10 mouse cellular contexts compared by ENCODE assay signal in the genomic region with DNA sequence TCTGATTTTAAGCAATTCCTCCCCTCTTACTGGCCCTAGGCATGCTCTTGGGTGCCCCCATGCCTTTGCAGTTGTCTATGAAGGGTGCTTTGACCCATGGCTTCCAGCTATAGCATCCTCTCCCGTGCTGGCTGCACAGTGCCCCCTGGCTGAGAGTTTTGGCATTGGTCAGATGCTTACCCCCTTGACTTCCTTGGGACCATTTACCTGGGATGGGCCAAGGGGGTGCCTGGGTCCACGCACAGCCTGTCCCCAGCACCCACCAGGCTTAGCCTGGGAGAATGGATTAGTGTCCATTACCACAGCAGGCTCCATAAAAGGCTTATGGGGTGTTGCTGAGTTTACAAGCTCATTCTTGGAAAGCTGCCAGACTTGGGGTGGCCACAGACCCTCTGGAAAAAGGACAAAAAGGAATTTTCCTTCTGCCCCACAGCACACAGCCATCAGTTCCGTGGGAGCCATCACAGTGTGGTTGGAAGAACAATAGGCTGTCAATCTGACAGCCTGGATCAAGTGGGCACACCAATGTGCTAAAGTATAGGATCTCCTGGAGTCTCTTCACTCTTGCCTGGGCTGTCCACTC. TPM values are rescaled to one million over a fixed set of nuclear protein-coding genes. Genes with fewer than 3 reads are reported as not detected.
DNase-seq lines count a peak whose midpoint lies in the region; ATAC-seq and TF ChIP-seq lines count a peak whose summit lies in the region.
"Had no signal": no experiment of that assay in that cellular context is flagged by ENCODE, and none has a peak within 500 bp of the region (broad histone marks: within the 10 kb centered on the region; RNA-seq: fewer than 3 reads in every experiment).

No protein-coding gene starts in this region.

- no peak for TF ChIP-seq EP300 in stomach, postnatal 0 days (optimal IDR thresholded peaks at IDR 0.05)

- H3K36me3 ChIP-seq in liver, adult 2 months (ENCODE audit: control insufficient read depth, insufficient read depth, low read length): no peaks in the 10 kb centered on the region
- no peaks in the 10 kb centered on the region for H3K36me3 ChIP-seq in liver, embryonic 12.5 days
- no peaks in the 10 kb centered on the region for H3K36me3 ChIP-seq in hindbrain, postnatal 0 days (ENCODE audit: insufficient read depth, low read length)
- H3K36me3 ChIP-seq in stomach, postnatal 0 days (ENCODE audit: control insufficient read depth, insufficient read depth, low read length): no peaks in the 10 kb centered on the region

- WGBS in liver, adult 2 months: 62% methylated on average over 3 of the region's 3 CpGs
- WGBS in liver, embryonic 12.5 days (ENCODE audit: insufficient replicate concordance): 34% methylated on average over 3 of the region's 3 CpGs
- 44% methylated on average over 3 of the region's 3 CpGs for WGBS in hindbrain, postnatal 0 days
- 53% methylated on average over 3 of the region's 3 CpGs for WGBS in stomach, postnatal 0 days

- H3K4me3 ChIP-seq in liver, adult 2 months (ENCODE audit: insufficient read depth, low read depth, low read length): no peak overlapping the region
- H3K4me3 ChIP-seq in liver, embryonic 12.5 days: no peak overlapping the region
- H3K4me3 ChIP-seq in bone marrow macrophage, adult 2 months (ENCODE audit: insufficient read depth, low read length): no peak overlapping the region
- no peak overlapping the region for H3K4me3 ChIP-seq in hindbrain, postnatal 0 days (ENCODE audit: low read length)
- H3K4me3 ChIP-seq in stomach, postnatal 0 days (ENCODE audit: low read depth, low read length): no peak overlapping the region
- H3K4me3 ChIP-seq: erythroblast, embryonic 14.5 days; myocyte had no signal

- TF ChIP-seq CTCF in liver, adult 2 months (IDR thresholded peaks at IDR 0.05; ENCODE audit: low read depth, low read length): peak; percentile 46
- peak; percentile 28; the same call in 1 of the 2 replicates for TF ChIP-seq CTCF in bone marrow macrophage, adult 2 months (IDR thresholded peaks at IDR 0.05; ENCODE audit: low read depth, low read length)
- peak; percentile 59 for TF ChIP-seq CTCF in hindbrain, postnatal 0 days (IDR thresholded peaks at IDR 0.05; ENCODE audit: low read depth)
- TF ChIP-seq CTCF in stomach, postnatal 0 days (IDR thresholded peaks at IDR 0.05; ENCODE audit: low read depth): peak; percentile 60

- H3K79me2 ChIP-seq in liver, adult 2 months (ENCODE audit: control insufficient read depth, insufficient read depth, low read length): no peaks in the 10 kb centered on the region

- H3K4me1 ChIP-seq in liver, adult 2 months (ENCODE audit: control insufficient read depth, insufficient read depth, low read length): no peaks in the 10 kb centered on the region
- no peaks in the 10 kb centered on the region for H3K4me1 ChIP-seq in liver, embryonic 12.5 days
- no peaks in the 10 kb centered on the region for H3K4me1 ChIP-seq in bone marrow macrophage, adult 2 months (ENCODE audit: control insufficient read depth, insufficient read depth, low read length)
- H3K4me1 ChIP-seq in hindbrain, postnatal 0 days (ENCODE audit: insufficient read depth, low read length): no peaks in the 10 kb centered on the region
- H3K4me1 ChIP-seq in stomach, postnatal 0 days (replicated peaks; ENCODE audit: control insufficient read depth, insufficient read depth): no peaks in the 10 kb centered on the region

- no peak for DNase-seq in liver, adult 2 months (ENCODE audit: extremely low read depth, low read depth, low spot score)
- peak; percentile 34 for DNase-seq in hindbrain, postnatal 0 days (ENCODE audit: low spot score)
- DNase-seq in stomach, postnatal 0 days (ENCODE audit: low spot score): no peak
- no peak for DNase-seq in urinary bladder, postnatal 10 days (ENCODE audit: low spot score)
- DNase-seq in heart, postnatal 14 days: no peak
- DNase-seq: kidney, postnatal 10 days had no signal

- no peaks in the 10 kb centered on the region for H3K9me3 ChIP-seq in liver, embryonic 12.5 days (replicated peaks)
- H3K9me3 ChIP-seq in hindbrain, postnatal 0 days (ENCODE audit: low read length): no peaks in the 10 kb centered on the region
- no peaks in the 10 kb centered on the region for H3K9me3 ChIP-seq in stomach, postnatal 0 days (ENCODE audit: control insufficient read depth, low read length)

- no peak overlapping the region for H3K27ac ChIP-seq in liver, adult 2 months (replicated peaks; ENCODE audit: insufficient read depth, low read depth, low read length)
- H3K27ac ChIP-seq in liver, embryonic 12.5 days: no peak overlapping the region
- no peak overlapping the region for H3K27ac ChIP-seq in bone marrow macrophage, adult 2 months (ENCODE audit: insufficient read depth, low read depth, low read length)
- H3K27ac ChIP-seq in hindbrain, postnatal 0 days: no peak overlapping the region
- no peak overlapping the region for H3K27ac ChIP-seq in stomach, postnatal 0 days (replicated peaks)

- intact Hi-C loops in heart, postnatal 14 days (cut with DNase I): no loop called here

- H3K27me3 ChIP-seq in liver, adult 2 months (ENCODE audit: control insufficient read depth, insufficient read depth, low read length): no peaks in the 10 kb centered on the region
- no peaks in the 10 kb centered on the region for H3K27me3 ChIP-seq in liver, embryonic 12.5 days (replicated peaks)
- H3K27me3 ChIP-seq in hindbrain, postnatal 0 days (ENCODE audit: insufficient read depth, low read length): no peaks in the 10 kb centered on the region
- no peaks in the 10 kb centered on the region for H3K27me3 ChIP-seq in stomach, postnatal 0 days (ENCODE audit: control insufficient read depth, insufficient read depth, low read length)

- ATAC-seq in liver, embryonic 12.5 days: no peak; the same call in 1 of the 2 replicates
- ATAC-seq in hindbrain, postnatal 0 days: 0 out of 2 replicates have a peak, but pooled peaks have one; percentile 7
- no peak for ATAC-seq in stomach, postnatal 0 days (ENCODE audit: low FRiP score, low TSS enrichment)

- H3K4me2 ChIP-seq in liver, embryonic 12.5 days: no peak overlapping the region
- H3K4me2 ChIP-seq in hindbrain, postnatal 0 days (ENCODE audit: low read depth, low read length): no peak overlapping the region
- H3K4me2 ChIP-seq in stomach, postnatal 0 days (replicated peaks; ENCODE audit: low read depth): no peak overlapping the region

- TF ChIP-seq POLR2A in liver, adult 2 months (IDR thresholded peaks at IDR 0.05; ENCODE audit: extremely low read depth, insufficient read depth, low read length): no peak
- no peak for TF ChIP-seq POLR2A in bone marrow macrophage, adult 2 months (IDR thresholded peaks at IDR 0.05; ENCODE audit: borderline replicate concordance, low read depth, low read length)

- H3K9ac ChIP-seq in liver, adult 2 months (ENCODE audit: low read depth, low read length): no peak overlapping the region
- no peak overlapping the region for H3K9ac ChIP-seq in liver, embryonic 12.5 days
- H3K9ac ChIP-seq in hindbrain, postnatal 0 days (replicated peaks; ENCODE audit: low read length): no peak overlapping the region
- no peak overlapping the region for H3K9ac ChIP-seq in stomach, postnatal 0 days (ENCODE audit: low read length)

RNA-seq across cellular contexts. Expression of a gene that starts 22.9 kb away (rescaled TPM):
- total RNA-seq in liver, adult 2 months (2014; rRNA removed): not detected in 2 replicates
- polyA plus RNA-seq in liver, adult 2 months (2012; rRNA removed): not detected in 2 replicates
- not detected in 2 replicates for polyA plus RNA-seq in liver, embryonic 12.5 days (2016; fragmentation: Nextera tagmentation; extraction: Ambion mirVana)
- not detected in 2 replicates for polyA plus RNA-seq in bone marrow macrophage, adult 2 months (2012; ENCODE audit: insufficient read depth, insufficient read length, missing spikeins)
- total RNA-seq in hindbrain, postnatal 0 days (2014; rRNA removed): not detected in 2 replicates
- not detected in 2 replicates for polyA plus RNA-seq in hindbrain, postnatal 0 days (2015; fragmentation: Nextera tagmentation; extraction: Ambion mirVana)
- not detected in 2 replicates for polyA plus RNA-seq in stomach, postnatal 0 days (2015; fragmentation: Nextera tagmentation; extraction: Ambion mirVana)
- total RNA-seq in heart, postnatal 14 days (2021): not detected
- polyA plus RNA-seq: erythroblast, embryonic 14.5 days; myocyte had no signal
